Mouse (Mus musculus) kidney, postnatal 10 days (tissue): ENCODE results near the gene Krt27.

Experiments
- DNase-seq: peaks from one replicate; pipeline ENCODE4 v3.0.0; 2021; ENCODE audit warnings: mixed read lengths

Krt27 gene

DNA sequence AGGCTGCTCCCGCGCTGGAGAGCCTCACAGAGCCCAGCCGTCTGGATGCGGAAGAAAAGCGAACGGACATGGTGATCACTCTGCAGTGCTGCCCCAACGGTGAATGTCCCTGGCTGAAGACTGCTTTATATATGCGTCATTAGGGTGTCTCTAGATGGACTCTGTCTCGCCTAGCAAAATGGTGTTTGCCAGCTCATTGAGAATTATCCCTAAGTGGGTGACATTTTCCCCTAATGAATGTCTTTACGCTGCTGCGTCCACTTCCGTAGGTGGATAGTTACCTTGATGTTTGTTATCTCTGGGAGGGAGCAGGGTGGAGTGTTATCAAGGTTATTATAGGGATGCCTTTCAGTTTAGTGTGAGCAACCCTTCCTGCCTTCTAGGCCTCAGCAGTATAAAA lies at the start of gene Krt27:
Gene Krt27 (minus strand): TSS at position 101 of the 400 bp plus-strand sequence.
- no peak for DNase-seq

DNA sequence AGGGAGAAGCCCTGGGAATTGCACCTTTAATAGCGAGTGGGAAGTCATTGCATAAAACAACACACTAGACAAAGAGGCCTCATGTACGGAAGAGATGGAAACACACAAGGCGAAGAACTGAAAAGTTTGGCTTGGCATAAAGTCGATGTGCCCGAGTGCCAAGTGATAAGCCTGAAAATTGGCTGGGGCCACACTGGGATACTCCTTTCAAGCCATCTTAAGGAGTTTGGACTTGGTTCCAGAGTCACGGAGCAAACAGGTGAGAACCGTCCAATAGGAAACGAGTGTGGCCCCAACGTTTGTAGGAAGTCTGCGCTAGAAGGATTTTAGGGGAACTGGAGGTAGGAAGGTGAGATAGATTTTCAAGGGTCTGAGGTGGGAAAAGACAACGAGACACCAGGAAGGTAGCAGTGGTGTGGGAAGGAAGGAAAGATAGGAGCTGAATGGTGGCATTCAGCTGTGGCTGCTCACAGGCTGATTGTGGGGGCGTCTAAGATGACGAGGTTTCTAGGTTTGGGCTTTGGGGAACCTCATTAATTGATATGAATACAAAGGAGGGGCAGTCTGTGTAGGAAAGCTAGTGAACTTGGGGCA lies 49.1 kb upstream of the Krt27 start:
- no peak for DNase-seq

DNA sequence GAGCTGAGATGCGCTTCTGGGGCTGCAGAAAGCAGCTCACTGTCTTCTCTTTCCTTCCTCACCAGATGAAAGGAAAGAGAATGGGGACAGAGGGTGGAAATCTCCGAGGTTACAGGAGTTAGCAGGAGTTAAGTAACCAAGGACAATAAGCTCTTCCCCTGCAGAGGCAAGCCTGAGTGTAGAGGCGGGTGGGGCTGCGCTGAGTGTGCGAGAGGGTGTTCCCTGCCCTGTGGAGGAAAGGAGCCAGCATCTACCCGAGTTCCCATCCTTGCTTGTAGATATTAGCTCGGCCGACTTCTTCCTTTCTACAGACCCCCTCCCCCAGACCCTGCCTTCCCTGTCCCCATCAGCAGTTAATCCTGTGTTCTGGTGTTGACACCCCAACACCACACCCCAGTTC lies 47.9 kb upstream of the Krt27 start:
- no peak for DNase-seq

DNA sequence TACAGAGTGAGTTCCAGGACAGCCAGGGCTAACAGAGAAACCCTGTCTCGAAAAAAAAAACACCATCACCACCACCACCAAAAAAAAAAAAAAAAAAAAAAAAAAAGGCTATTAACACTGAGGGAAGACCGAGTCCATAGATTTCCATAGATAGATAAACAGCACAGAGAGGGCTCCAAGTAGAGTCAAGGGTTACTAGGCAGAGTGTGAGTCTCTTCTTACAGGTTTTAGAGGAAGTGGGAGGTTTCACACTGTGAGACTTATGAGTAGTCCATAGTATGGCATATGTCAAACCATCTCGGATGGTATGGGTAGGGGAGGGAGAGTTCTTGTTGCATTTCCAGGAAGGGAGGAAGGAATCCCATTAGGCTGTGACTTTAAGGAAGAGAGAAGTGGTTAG lies 47.2 kb upstream of the Krt27 start:
- DNase-seq, result no peak

DNA sequence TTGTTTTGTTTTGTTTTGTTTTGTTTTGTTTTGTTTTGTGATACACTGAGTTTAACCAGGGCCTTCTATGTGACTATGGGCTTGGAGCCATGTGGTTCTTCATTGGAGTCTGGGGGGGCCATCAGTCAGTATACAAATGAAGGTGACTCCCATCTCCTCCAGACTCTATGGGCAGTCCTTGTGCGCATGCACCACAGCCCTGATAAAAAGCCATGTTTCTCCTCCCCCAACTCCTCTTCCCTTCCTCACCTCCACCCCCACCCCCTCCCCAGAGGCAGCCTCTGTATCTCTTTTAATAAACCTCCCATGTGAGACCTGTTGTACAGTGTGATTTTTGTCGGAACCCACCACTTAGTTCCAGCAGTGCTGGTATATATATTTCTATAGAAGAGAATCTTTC lies 45.8 kb upstream of the Krt27 start:
- DNase-seq, result no peak

DNA sequence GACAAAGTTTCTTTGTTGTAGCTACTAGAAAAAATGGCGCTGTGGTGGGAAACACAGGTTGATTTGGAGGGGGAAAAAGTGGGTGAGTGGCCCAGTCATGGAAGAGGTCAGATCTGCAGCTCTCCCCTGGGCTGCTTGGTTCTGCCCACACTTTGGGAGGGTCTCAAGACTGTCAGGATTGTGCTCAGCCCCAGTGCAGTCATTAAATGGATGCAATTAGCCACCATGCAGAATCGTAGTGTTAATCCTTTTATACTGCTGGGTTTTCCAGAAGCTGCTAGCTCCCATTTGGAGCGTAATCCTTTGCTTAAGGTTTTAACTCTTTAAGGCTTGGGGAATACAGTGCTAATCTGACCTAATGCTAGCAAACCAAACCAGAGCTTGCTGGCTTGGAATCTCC lies 45.1 kb upstream of the Krt27 start:
- no peak for DNase-seq

DNA sequence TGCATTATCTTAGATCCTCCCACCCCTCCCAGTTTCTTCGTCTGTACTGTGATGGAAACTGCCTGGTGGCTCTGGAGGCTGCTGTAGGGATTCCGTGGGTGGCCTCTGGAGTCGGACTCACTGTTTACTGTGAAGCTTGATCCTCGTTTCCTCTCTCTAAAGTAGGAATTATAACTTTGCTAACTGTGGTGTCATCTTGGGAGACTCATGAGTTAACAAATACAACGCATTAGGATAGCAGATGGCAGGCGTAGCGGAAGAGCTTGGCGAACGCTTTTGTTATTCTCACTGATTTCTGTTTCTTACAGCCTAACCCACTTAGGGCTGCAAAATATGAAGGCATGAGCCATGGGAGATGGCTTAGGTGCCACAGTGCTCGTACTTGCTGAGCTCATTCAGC lies 41.6 kb upstream of the Krt27 start:
- DNase-seq, result no peak

DNA sequence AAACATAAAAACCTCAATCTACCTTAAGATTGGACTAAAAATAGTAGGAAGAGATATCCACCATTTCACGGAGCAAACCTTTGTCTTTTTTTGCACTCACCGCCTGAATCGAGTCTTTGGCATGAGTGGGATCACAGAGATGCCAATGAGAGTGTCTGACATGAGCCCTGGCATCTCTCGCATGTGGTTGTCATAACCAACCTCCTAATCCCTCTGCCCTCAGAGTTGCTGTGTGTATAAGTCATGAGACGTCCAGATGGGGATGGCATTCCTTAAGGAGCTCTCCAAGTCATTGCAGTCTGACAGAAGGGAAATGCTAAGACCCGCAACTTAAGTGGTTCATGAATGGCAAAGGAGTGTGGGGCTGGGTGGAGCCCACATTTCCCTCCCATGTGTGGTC lies 40.5 kb upstream of the Krt27 start:
- DNase-seq, result no peak

DNA sequence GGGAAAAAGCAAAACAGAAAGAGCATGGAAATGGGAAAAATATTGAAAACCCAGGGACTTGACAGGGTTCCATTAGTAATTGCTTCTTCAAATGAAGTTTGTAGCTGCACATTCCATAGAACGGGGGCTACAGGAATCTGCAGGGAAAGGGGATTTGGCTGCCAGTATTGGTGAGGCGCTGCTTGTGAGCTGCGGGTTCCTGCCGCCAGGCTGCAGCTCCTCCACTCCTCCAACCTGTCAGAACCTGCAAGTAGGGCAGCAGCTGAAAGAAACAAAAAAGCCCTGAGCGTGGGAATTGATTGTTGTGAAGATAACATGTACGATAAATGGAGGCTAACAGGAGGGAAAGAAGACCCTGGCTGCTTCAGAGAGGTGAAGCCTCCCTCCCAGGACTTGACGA lies 40.0 kb upstream of the Krt27 start:
- DNase-seq, result no peak

DNA sequence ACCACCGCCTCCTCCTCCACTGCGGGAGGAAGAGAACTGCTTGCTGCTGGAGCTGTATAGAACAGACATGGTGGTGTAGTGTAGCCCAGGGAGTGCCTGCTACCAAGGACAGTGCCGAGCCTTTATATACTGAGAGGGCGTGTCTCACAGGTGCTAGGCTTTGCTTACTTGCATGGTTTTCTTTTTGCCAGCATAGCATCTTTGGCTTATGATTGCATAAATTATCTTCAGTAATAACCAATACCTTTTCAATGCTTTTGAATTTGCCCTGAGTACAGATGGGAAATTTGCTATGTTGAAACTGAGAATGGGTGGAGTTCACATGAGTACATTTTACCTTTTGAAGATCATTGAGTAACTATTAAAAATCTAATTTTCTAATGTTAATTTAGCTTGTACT lies 38.4 kb upstream of the Krt27 start, which contains the start of gene Krt10:
Gene Krt10 (minus strand): TSS at position 101 of the 400 bp plus-strand sequence.
- no peak for DNase-seq

DNA sequence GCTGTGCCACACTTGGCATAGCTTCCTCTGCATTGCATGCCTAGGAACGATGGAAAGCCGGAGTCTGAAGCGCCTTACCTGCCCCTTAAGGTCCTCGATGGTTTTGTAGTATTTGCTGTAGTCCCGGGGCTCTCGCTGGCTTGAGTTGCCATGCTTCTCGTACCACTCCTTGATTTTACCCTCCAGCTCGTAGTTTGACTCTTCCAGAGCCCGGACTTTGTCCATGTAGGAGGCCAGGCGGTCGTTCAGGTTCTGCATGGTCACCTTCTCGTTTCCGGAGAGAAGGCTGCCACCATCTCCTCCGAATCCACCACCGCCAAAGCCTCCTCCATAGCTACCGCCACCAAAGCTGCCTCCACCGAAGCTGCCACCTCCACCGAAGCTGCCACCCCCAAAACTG lies 37.8 kb upstream of the Krt27 start:
- DNase-seq, result no peak

DNA sequence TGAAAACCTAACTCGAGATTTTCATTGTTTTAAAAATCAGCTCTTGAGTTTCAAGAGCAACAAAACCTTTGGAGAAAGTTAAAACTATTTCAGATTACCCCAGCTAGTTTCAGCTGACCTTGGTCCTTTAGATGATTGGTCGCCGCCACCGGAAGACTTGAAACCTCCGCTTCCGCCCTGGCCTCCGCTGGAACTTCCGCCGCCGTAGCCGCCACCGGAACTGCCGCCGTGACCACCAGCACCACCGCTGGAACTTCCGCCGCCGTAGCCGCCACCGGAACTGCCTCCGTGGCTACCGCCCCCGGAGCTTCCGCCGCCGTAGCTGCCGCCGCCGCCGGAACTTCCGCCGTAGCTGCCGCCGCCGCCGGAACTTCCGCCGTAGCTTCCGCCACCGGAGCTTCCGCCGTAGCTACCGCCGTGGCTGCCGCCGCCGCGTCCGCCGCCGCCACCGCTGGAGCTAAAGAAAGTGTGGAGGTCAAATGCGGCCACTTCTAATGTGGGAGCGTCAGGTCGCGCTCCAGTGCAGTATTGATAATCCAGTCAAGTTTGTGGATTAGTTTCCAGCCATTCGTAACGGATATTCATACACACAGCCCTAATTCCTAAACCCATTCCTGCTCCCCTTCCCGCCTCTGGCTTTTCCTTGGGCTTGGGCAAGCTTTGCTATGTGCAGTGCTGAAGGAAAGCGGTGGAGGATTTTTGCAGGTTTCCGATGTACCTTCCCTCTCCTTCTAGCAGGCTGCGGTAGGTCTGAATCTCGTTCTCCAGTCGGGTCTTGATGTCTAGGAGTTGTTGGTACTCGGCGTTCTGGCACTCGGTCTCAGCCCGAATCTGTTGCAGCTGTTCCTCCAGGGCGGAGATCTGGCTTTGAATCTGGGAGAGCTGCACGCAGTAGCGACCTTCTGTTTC lies 35.2 kb upstream of the Krt27 start:
- DNase-seq, result peak; percentile 95

DNA sequence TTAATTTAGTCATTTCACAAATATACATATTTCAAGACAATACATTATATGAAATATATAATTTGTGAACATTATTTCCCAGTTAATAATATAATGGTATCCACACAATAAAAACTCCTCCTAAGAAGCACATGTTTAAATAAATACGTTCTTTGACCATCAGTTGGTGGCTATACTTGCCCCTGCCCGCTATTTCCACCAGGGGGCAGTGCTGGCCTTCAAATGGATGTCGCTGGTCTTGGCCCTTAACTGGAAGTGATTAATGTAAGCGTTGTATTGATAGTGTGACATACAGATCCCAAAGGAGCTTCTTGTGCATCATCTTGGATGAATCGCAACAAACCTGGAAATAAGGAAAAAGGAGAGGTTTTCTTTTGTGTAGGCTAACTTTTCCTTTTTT lies 28.7 kb upstream of the Krt27 start:
- DNase-seq, result peak; percentile 84

DNA sequence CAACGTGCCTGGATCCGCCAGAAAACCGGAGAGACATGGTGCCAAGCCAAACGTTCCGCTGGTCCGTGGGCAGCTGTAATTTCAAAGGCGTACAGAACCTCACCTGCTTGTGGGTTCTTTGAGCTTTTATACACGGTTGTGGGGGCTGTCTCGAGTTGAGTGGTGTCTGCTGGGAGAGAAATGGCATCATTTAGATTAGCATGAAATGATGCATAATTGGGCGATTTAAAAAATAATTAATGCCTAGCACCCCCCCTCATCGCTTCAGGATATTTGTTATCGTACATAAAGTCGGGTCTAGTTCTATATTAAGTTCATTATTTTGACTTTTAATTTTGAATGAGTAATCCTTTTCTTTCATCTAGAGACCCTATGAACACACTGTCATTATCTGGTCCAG lies 23.9 kb upstream of the Krt27 start, which contains the start of gene Krt28:
Gene Krt28 (minus strand): TSS at position 101 of the 400 bp plus-strand sequence.
- no peak for DNase-seq

DNA sequence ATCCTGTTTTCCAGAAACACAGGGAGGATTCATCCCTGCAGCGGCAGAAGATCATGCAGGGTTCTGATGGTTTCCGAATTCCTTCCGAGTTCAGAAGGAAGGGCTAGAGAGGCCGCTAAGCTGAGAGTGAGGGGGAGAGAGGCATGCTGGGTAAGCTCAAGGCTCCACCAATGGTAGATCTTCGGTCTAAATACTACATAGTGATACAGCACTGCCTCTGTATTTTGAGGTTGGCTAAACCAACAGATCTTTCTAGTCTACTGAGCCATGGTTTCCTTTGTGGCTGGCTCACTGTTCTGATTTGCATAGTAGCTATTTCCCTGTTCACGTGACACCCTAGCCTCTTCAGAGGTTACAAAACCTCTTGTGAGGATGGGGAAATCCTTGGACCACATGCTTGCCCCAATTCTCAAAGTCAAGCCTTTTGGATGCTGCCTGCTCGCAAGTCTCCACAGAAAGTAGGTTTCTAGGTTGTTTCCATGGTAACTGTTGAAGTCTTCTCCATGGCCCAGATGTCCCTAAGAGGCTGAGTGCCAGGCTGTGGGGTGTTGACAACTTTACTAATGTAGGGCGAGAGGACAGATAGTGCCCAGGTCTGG lies 19.0 kb upstream of the Krt27 start:
- DNase-seq, result no peak

DNA sequence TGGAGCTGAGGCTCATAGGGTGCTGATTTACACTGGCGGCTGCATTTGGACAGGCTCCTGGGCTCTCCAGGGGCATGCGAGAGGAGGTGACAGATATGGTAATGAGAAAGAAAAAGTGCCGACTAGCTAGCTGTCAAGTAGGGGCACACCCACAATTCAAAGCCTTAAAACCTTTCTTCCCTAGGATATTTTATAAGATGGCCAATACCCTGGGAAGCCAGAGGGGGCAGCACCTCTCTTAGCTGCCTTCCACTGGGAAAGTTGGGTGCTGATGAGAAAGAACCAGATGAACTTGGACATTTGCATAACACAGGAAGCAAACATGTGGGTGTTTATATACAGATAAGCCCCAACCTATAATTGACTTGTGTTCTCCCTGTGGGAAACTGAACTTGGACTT lies 18.3 kb upstream of the Krt27 start:
- DNase-seq, result peak; percentile 22

DNA sequence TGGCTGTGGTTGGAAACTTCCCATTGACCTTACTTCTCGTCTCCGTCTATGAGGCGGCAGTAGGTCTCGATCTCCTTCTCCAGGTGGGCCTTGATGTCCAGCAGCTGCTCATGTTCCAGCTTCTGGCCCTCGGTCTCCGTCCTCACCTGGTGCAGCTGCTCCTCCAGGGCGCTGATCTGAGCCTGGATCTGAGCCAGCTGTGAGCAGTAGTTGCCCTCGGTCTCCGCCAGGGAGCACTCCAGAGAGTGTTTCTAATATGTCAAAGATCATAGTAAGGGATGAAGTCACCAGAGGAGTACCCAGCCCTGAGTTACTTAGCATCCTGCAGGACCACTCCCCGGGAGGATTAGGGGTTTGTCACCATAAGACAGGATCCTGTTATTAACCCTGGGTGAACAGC lies 15.9 kb upstream of the Krt27 start:
- peak; percentile 34 for DNase-seq

DNA sequence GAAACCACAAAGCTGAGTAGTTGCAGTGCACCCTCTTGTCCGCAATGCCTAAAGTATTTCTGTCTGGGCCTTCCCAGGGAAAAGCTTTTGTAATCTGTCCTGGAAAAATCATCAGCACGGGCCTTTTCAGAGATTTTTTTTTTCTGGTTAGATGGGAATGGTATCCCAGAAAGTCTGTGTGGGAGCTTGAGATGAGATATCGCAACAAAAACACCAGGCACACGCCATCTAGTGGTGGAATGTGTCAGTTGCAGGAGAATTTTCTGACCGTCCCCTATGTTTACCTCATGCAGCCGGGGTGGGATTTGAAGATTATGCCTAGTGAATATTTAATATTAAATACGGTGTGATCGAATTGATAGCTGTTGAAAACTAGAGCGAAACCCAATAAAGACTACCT lies 13.5 kb upstream of the Krt27 start:
- DNase-seq, result peak; percentile 46

DNA sequence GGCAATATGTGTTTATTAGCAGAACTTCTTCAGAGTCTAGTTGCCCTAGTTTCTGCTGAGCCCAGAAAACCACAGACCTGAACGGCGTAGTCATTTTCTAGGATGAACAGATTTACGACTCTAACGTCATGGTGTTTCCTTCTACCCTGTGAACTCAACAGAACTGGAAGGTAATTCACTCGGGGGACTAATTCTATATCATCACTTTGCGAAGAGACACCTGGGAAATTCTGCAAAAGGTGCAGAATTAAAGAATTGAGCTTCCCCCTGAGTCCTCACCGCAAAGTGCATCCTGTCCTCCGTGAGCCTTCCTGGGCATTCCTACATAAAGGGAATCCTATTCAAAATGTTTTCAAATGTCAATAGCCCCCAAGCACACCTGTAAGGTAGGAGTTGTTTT lies 10.5 kb upstream of the Krt27 start:
- DNase-seq, result no peak

DNA sequence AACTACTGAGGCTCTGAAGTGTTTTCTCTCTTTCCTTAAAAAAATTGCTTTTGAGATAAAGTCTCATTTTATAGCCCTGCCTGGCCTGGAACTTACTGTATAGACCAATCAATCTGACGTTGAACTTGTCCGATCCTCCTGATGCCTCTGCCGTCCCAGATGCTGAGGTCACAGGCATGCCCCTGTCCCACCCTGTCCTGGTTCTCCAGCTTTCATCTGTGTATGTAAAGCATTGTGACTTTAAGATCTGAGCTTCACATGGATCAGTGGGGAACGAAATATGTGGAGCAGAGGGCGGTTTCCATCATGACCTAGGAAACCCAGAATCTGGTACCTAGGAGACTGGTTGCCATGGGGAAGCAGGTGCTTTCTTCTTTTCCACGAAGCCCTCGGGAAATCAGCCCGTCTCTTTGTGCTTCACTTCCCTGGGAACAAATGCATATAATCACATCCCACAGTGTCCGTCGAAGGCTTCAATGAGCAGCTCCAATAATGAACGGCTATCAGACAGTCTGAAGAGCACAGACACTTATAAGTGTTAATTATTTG lies 11.5 kb downstream of the Krt27 start:
- no peak for DNase-seq

DNA sequence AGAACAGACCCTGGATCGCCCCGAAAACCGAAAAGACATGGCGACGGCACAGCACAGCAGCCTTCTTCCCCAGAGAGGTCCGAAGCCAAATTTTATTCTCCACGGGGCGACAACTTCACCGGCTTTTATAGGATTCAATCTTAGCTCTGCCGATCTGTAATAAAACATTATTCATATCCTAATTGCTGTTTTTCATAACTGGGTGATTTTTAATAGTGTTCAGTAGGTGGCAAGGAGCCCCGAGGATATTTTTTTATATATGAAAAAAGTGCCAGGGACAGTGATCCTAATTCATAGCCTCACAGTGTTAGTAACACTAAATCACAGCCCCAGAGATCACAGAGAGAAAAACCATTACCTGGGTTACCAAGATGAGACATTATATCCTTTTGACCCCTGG lies 13.0 kb downstream of the Krt27 start, which contains the start of gene Krt26:
Gene Krt26 (minus strand): TSS at position 101 of the 400 bp plus-strand sequence.
- DNase-seq, result no peak

DNA sequence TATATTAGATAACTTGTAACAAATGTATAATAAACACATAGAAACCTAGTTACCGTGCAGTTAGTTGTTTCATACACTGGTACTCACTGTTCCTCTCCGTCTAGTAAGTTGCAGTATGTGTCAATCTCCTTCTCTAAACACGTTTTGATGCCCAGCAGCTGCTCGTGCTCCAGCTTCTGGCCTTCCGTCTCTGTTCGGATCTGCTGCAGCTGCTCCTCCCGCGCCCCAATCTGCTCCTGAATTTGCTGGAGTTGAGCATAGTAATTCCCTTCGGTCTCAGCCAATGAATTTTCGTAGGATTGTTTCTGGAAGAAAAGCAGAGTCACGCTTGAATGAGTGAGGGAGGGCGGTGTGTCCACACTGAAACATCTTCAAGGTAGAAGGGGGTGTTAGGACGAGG lies 17.5 kb downstream of the Krt27 start:
- peak; percentile 20 for DNase-seq

DNA sequence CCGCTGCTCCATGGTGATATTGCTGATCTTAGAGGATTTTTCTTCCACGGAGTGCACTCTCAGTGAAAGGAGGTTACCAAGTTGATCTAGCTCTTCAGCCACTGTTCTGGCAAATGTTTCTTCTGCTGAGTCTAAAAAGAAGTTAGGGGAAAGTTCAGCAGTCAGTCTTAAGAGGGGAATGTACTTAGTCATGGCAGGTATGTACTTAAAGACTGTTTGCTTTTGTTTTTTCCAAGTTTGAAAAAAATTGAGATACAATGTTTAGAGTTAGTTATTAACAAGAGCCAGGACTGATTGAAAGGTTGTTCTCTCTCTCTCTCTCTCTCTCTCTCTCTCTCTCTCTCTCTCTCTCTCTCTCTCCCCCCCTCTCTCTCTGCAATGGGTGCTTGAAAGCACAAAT lies 21.2 kb downstream of the Krt27 start:
- no peak for DNase-seq

DNA sequence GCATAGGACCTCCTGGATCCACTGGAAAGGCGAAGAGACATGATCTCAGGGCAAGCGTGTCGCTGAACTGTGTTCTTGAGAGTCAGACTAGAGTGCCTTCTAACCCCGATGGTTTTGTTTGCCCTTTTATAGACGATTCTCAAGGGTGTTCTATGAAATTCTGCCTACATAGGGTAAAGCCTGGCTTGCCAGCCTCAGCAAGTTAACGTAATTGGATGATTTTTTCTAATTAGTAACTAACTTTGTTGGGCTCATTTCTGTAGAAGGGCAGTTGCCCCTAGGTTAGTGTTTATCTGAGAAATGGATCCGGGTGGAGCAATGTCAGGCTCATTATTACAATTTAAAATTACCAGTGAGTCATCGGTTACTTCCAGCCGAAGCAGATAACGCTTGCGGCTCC lies 28.1 kb downstream of the Krt27 start, which contains the start of gene Krt25:
Gene Krt25 (minus strand): TSS at position 101 of the 400 bp plus-strand sequence.
- DNase-seq, result no peak
